Mouse (Mus musculus): Measurements from ENCODE around the gene St6galnac4. TPM values are rescaled to one million over a fixed set of nuclear protein-coding genes. Genes with fewer than 3 reads are reported as not detected.

Gene St6galnac4
- polyA plus RNA-seq, 1 experiment from 2014 or later, result 14.1 TPM

GRCm38 (mm10) chr2:32572196-32572595 lies 14.7 kb upstream of the St6galnac4 start:
- H3K36me3 ChIP-seq, result peaks cover 27% of the 10 kb centered on the region
- peaks cover 34% of the 10 kb centered on the region for H3K4me1 ChIP-seq (replicated peaks)
- peak overlapping the region; percentile 87 for H3K4me2 ChIP-seq
- peak overlapping the region; percentile 87; the same call in 1 of the 2 replicates for H3K9ac ChIP-seq
- no peak for ATAC-seq (ENCODE audit: low read depth)
- H3K9me3 ChIP-seq (replicated peaks), result no peaks in the 10 kb centered on the region
- H3K4me3 ChIP-seq (replicated peaks), result peak overlapping the region; percentile 90
- H3K27ac ChIP-seq, result no peak overlapping the region
- DNase-seq, result no peak
- WGBS (ENCODE audit: insufficient replicate concordance), result 86% methylated on average over 11 of the region's 11 CpGs
- H3K27me3 ChIP-seq, result peaks cover 21% of the 10 kb centered on the region

GRCm38 (mm10) chr2:32574497-32574896 lies 12.4 kb upstream of the St6galnac4 start, which contains the start of gene Pip5kl1:
Pip5kl1 (plus strand) TSS chr2:32574797.
- DNase-seq (no peak), ATAC-seq (ENCODE audit: low read depth) (no peak)
- 78% methylated on average over 6 of the region's 6 CpGs for WGBS (ENCODE audit: insufficient replicate concordance)
- Histone ChIP-seq H3K4me1 (replicated peaks) (peaks cover 34% of the 10 kb centered on the region), H3K9ac (0 out of 2 replicates have a peak within 1 kb of the TSS, but pooled peaks have one; percentile 26), H3K9me3 (replicated peaks) (no peaks in the 10 kb centered on the region), H3K4me2 (peak within 1 kb of the TSS; percentile 71), H3K4me3 (replicated peaks) (peak within 1 kb of the TSS; percentile 38), H3K27ac (no peak within 1 kb of the TSS), H3K36me3 (peaks cover 20% of the 10 kb centered on the region), H3K27me3 (peaks cover 44% of the 10 kb centered on the region)

DNA sequence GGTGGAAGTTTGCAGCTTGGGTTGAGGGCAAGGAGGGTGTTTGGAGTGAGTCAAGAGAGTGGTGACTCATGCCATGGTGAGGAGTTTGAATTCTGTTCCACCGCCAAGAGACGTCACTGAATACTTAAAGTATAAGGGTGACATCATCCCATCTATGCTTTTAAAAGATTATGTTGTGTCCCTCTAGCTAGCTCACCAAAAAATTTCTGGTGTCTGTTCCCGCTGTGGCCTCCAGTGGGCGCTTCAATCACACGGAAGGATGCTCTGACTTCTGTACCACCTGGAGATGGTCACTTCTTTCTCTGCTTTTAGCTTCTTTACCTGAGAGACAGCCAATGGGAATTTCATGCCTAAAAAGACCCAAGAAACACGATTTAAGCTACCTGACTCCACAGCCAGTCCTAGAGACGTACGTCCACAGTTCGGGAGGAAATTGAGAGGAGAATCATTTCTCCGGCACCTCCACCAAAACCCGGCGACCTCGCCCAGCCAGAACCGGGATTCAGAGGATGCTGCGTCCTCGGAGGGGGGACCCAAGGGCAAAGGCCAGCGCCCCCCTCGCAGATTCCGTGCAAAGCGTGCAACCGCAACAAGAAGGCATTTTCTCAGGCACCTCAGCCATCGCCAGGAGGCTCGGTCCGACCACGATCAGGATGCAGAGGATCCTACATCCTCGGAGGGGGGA lies 11.9 kb upstream of the St6galnac4 start:
- Histone ChIP-seq H3K4me1 (replicated peaks) (peaks cover 34% of the 10 kb centered on the region), H3K4me2 (peak overlapping the region; percentile 71), H3K9me3 (replicated peaks) (no peaks in the 10 kb centered on the region), H3K9ac (0 out of 2 replicates have a peak overlapping the region, but pooled peaks have one; percentile 26), H3K4me3 (replicated peaks) (peak overlapping the region; percentile 38), H3K27ac (no peak overlapping the region), H3K36me3 (peaks cover 20% of the 10 kb centered on the region), H3K27me3 (peaks cover 50% of the 10 kb centered on the region)
- ATAC-seq (ENCODE audit: low read depth) (no peak), DNase-seq (no peak)
- WGBS (ENCODE audit: insufficient replicate concordance), result 8% methylated on average over 26 of the region's 26 CpGs

- ATAC-seq (ENCODE audit: low read depth) (peak; percentile 40; the same call in 1 of the 2 replicates), DNase-seq (no peak)
- Histone ChIP-seq H3K4me2 (peak within 1 kb of the TSS; percentile 71), H3K9ac (0 out of 2 replicates have a peak within 1 kb of the TSS, but pooled peaks have one; percentile 26), H3K27me3 (peaks cover 56% of the 10 kb centered on the region), H3K27ac (no peak within 1 kb of the TSS), H3K9me3 (replicated peaks) (no peaks in the 10 kb centered on the region), H3K4me3 (replicated peaks) (peak within 1 kb of the TSS; percentile 38), H3K4me1 (replicated peaks) (peaks cover 34% of the 10 kb centered on the region), H3K36me3 (peaks cover 20% of the 10 kb centered on the region)
- WGBS (ENCODE audit: insufficient replicate concordance), result 13% methylated on average over 28 of the region's 28 CpGs
Measured at GRCm38 (mm10) chr2:32575586-32576160, 11.2 kb upstream of the St6galnac4 start, which contains the start of gene 9430097D07Rik. 9430097D07Rik (minus strand) TSS chr2:32575684.

- DNase-seq, result no peak
- Histone ChIP-seq H3K4me1 (replicated peaks) (peaks cover 36% of the 10 kb centered on the region), H3K4me2 (no peak overlapping the region), H3K4me3 (replicated peaks) (no peak overlapping the region), H3K27me3 (peaks cover 56% of the 10 kb centered on the region), H3K9ac (no peak overlapping the region), H3K9me3 (replicated peaks) (no peaks in the 10 kb centered on the region), H3K27ac (no peak overlapping the region), H3K36me3 (peaks cover 20% of the 10 kb centered on the region)
- 78% methylated on average over 9 of the region's 9 CpGs for WGBS (ENCODE audit: insufficient replicate concordance)
- no peak for ATAC-seq (ENCODE audit: low read depth)
Measured at GRCm38 (mm10) chr2:32576532-32576931, 10.4 kb upstream of the St6galnac4 start.

DNA sequence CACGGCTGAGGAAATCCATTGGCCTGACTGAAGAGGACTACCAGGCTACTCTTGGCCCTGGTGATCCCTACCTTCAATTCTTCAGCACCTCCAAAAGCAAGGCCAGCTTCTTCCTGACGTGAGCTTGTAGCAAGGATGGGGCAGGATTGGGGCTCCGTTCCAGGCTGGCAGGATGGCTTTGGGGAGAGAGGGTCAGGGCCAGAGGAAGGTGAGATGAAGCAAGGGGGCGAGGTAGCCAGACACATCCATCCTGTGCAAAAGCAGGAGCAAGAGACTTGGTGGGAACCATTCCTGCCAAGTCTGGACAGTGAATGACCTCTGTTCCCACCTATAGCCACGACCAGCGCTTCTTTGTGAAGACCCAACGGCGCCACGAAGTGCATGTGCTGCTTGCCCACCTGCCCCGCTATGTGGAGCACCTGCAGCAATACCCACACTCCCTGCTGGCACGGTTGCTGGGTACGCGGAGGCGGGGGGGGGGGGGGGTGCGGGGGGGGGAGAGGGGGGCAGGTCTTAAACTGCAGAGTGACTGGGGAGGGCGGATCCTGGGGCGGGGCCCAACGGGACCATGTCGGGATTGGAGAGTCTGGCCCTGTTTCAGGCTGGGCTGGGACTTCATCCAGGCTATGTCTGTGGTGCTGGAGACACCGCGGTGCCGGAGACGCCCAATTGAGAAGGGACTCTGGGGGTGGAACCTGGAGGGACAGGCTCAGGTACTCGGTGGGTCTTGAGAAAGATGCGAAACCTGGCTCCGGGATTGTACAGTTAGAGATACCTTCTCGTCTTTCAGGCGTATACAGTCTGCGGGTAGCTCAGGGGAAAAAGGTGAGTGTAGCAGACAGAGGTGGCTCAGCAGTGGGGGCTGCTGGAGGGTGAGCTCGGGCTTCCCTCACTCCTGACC lies 8.5 kb upstream of the St6galnac4 start:
- 44% methylated on average over 24 of the region's 30 CpGs for WGBS (ENCODE audit: insufficient replicate concordance)
- Histone ChIP-seq H3K4me3 (replicated peaks) (no peak overlapping the region), H3K4me1 (replicated peaks) (peaks cover 36% of the 10 kb centered on the region), H3K27me3 (peaks cover 61% of the 10 kb centered on the region), H3K4me2 (no peak overlapping the region), H3K27ac (no peak overlapping the region), H3K9ac (no peak overlapping the region), H3K36me3 (peaks cover 5% of the 10 kb centered on the region), H3K9me3 (replicated peaks) (no peaks in the 10 kb centered on the region)
- no peak for ATAC-seq (ENCODE audit: low read depth)
- DNase-seq, result no peak

DNA sequence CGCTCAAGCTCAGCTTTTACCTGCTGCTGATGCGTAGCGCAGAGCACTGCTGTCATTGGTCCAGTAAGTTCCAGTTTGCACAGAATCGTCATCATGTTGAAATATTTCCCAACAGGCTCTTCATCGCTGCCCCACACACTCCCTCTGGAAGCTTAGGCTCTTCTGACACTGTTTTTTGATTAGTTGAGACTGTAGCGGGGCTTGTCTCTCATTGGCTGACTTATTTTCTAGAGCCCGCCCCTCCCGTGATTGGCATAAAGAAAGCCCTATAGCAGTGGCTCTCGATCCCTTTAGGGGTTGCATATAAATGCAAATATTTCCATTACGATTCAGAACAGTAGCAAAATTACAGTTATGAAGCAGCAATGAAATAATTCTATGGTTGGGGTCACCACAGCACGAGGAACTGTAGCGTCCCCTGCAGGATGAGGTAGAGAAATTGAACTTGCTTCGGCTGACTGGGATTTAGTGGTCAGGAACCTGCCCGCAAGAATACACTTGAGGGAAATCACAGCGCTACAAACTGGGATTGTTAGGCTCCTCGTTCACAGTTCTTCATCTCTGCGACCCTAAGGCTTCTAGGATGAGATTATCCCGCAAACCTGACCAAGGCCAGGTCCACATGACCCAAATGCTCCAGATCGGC lies 5.3 kb upstream of the St6galnac4 start:
- H3K9ac ChIP-seq, result no peak overlapping the region
- H3K4me2 ChIP-seq, result peak overlapping the region; percentile 37
- H3K9me3 ChIP-seq (replicated peaks), result no peaks in the 10 kb centered on the region
- H3K4me1 ChIP-seq (replicated peaks), result peaks cover 23% of the 10 kb centered on the region
- 0 out of 2 replicates have a peak overlapping the region, but pooled peaks have one; percentile 21 for H3K4me3 ChIP-seq (replicated peaks)
- no peak for ATAC-seq (ENCODE audit: low read depth)
- no peak overlapping the region for H3K27ac ChIP-seq
- WGBS (ENCODE audit: insufficient replicate concordance), result 38% methylated on average over 19 of the region's 19 CpGs
- DNase-seq, result peak; percentile 39
- peaks cover 46% of the 10 kb centered on the region for H3K27me3 ChIP-seq
- no peaks in the 10 kb centered on the region for H3K36me3 ChIP-seq

- Histone ChIP-seq H3K27ac (no peak overlapping the region), H3K9me3 (replicated peaks) (no peaks in the 10 kb centered on the region)
Measured at GRCm38 (mm10) chr2:32582830-32583799, 3.8 kb upstream of the St6galnac4 start.

GRCm38 (mm10) chr2:32585149-32585714 lies 1.7 kb upstream of the St6galnac4 start:
- peaks cover 58% of the 10 kb centered on the region for H3K4me1 ChIP-seq (replicated peaks)
- H3K9ac ChIP-seq, result no peak overlapping the region
- peaks cover 6% of the 10 kb centered on the region; the same call in 1 of the 2 replicates for H3K36me3 ChIP-seq
- WGBS (ENCODE audit: insufficient replicate concordance), result 79% methylated on average over 7 of the region's 7 CpGs
- peaks cover 10% of the 10 kb centered on the region for H3K27me3 ChIP-seq
- H3K9me3 ChIP-seq (replicated peaks), result no peaks in the 10 kb centered on the region
- H3K27ac ChIP-seq, result no peak overlapping the region
- ATAC-seq (ENCODE audit: low read depth), result no peak
- DNase-seq, result no peak
- H3K4me3 ChIP-seq (replicated peaks), result no peak overlapping the region
- H3K4me2 ChIP-seq, result no peak overlapping the region

More at GRCm38 (mm10) chr2:32582830-32583799, 3.8 kb upstream of the St6galnac4 start:
- H3K36me3 ChIP-seq, result no peaks in the 10 kb centered on the region
- H3K4me2 ChIP-seq, result peak overlapping the region; percentile 67
- DNase-seq (peak; percentile 66), ATAC-seq (ENCODE audit: low read depth) (peak; percentile 61)
- H3K4me1 ChIP-seq (replicated peaks), result peaks cover 39% of the 10 kb centered on the region
- H3K4me3 ChIP-seq (replicated peaks), result peak overlapping the region; percentile 38
- H3K27me3 ChIP-seq, result peaks cover 31% of the 10 kb centered on the region
- H3K9ac ChIP-seq, result peak overlapping the region; percentile 60
- 10% methylated on average over 37 of the region's 37 CpGs for WGBS (ENCODE audit: insufficient replicate concordance)
